Mouse (Mus musculus): ENCODE results near the gene Ttc28. TPM values are rescaled to one million over a fixed set of nuclear protein-coding genes. Genes with fewer than 3 reads are reported as not detected.
"Not testable (repeated sequence)": the region's sequence is repeated elsewhere in the genome, so short reads cannot be mapped to it uniquely, and the experiment has no call there.

The Ttc28 gene
- total RNA-seq (2014; rRNA removed) (45.2 and 53.1 TPM in 2 replicates), polyA plus RNA-seq (2015; fragmentation: Nextera tagmentation; extraction: Ambion mirVana) (8.9 and 10.6 TPM in 2 replicates)

DNA sequence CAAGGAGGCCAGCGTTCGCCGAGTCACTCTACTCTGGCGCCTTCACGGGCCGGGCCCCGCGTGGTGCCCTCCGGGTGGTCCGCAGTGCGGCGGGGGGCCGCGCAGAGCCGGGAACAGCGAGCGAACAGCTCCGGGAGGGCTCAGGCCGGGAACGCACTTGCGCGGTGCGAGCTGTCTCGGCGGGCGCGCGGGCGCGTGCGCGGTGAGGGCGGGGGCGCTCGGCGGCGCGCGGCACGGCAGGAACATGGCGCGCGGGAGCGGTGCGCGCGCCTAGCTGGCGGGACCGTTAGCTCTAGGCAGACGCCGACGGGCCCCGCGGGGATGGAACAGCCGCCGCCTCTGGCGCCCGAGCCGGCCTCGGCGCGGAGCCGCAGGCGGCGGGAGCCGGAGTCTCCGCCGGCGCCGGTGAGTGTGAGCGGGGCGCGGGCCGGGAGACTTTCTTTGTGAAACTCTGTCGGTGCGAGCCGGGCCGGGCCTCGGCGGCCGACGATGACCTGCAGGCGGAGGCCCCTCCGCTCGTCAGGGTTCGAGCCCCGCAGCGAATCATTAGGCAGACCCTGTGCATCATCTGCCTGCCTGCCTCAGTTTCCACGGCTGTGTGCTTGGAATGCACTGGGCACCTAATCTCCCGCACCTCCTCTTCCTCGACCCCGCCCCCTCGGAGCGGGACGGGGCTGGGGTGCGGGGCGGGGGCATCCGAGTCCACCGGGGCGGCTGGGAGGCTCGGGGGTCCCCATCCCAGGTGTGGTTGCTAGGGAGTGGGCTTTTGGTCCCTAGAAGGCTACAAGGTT is at the start of gene Ttc28:
Gene Ttc28 (plus strand): TSS at position 220 of the 791 bp plus-strand sequence.
- Histone ChIP-seq H3K9ac (replicated peaks; ENCODE audit: low read length, poor library complexity, severe bottlenecking) (peak within 1 kb of the TSS; percentile 86), H3K4me3 (ENCODE audit: low read depth, low read length) (peak within 1 kb of the TSS; percentile 87), H3K4me1 (ENCODE audit: insufficient read depth, low read length) (no peaks in the 10 kb centered on the region; the same call in 1 of the 2 replicates), H3K36me3 (ENCODE audit: insufficient read depth, low read length) (no peaks in the 10 kb centered on the region), H3K27me3 (ENCODE audit: insufficient read depth, low read length) (no peaks in the 10 kb centered on the region), H3K4me2 (ENCODE audit: low read depth, low read length, poor library complexity, severe bottlenecking) (peak within 1 kb of the TSS; percentile 94), H3K9me3 (ENCODE audit: low read length) (no peaks in the 10 kb centered on the region), H3K27ac (ENCODE audit: low read depth, low read length) (peak within 1 kb of the TSS; percentile 80)
- under 1% methylated on average over 56 of the region's 101 CpGs for WGBS
- TF ChIP-seq CTCF (IDR thresholded peaks at IDR 0.05) = no peak
- peak; percentile 93 for DNase-seq (ENCODE audit: low spot score)
- ATAC-seq (ENCODE audit: low FRiP score) = peak; percentile 88

DNA sequence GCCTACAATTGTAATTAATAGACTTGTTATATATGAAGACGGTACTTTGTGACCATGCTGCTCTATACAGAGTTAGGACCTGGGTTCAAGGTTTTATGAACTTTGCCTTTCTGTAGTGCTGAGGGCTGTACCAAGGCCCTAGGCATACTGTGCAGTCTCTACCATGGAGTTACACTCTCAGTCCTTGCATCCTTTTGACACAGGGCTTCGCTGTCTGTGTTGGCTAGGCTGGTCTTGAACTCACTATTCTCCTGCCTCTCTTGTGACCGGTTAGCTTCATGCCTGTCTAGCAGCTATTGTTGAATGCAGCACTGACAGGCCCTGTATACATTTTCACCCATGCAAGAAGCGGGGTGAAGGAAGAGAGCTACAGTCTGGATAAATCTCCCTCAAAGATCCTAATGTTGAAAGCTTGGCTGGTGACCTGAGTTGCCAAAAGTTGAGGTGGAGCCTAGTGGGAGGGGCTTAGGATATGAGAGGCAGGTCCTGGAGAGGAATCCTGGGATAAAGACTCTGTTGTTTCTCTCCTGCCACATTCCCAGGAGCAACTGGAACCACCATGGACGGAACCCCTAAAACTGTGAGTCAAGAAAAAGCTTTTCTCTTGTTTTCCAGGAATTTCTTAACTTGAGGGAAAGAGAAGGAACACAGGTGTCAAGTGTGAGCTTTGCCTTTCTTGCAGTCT is 48.4 kb upstream of the Ttc28 start:
- no peak overlapping the region for H3K4me2 ChIP-seq (ENCODE audit: low read depth, low read length, poor library complexity, severe bottlenecking)
- H3K4me1 ChIP-seq (ENCODE audit: insufficient read depth, low read length) = no peaks in the 10 kb centered on the region
- no peak overlapping the region for H3K27ac ChIP-seq (ENCODE audit: low read depth, low read length)
- no peaks in the 10 kb centered on the region for H3K9me3 ChIP-seq (ENCODE audit: low read length)
- no peaks in the 10 kb centered on the region for H3K36me3 ChIP-seq (ENCODE audit: insufficient read depth, low read length)
- no peak overlapping the region for H3K4me3 ChIP-seq (ENCODE audit: low read depth, low read length)
- DNase-seq (ENCODE audit: low spot score) (no peak), ATAC-seq (ENCODE audit: low FRiP score) (no peak)
- TF ChIP-seq CTCF (IDR thresholded peaks at IDR 0.05) = no peak
- 87% methylated on average over 5 of the region's 5 CpGs for WGBS
- H3K27me3 ChIP-seq (ENCODE audit: insufficient read depth, low read length) = no peaks in the 10 kb centered on the region
- no peak overlapping the region for H3K9ac ChIP-seq (replicated peaks; ENCODE audit: low read length, poor library complexity, severe bottlenecking)

DNA sequence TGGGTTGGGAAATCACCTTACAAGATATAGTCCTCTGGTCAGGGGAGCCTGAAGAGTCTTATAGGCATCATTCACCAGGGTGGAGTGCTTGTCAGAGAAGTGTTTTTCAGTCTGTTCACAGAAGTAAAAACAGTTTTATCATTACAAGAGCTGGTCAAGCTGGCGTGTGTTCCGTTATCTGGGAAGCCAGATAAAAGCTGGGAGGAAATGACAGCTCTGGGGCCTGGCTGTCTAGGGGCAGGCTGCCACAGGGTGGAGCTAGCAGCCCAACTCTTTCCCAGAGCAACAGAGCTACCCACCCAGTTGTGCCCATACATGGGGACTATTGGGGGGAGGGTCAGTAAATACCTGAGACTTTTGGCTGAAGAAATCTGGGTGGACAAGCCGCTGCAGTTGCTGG is 43.6 kb upstream of the Ttc28 start:
- ATAC-seq (ENCODE audit: low FRiP score) = no peak
- Histone ChIP-seq H3K4me3 (ENCODE audit: low read depth, low read length) (no peak overlapping the region), H3K9me3 (ENCODE audit: low read length) (no peaks in the 10 kb centered on the region), H3K4me1 (ENCODE audit: insufficient read depth, low read length) (0 out of 2 replicates have a peak, but pooled peaks cover 3% of the 10 kb centered on the region), H3K4me2 (ENCODE audit: low read depth, low read length, poor library complexity, severe bottlenecking) (no peak overlapping the region), H3K9ac (replicated peaks; ENCODE audit: low read length, poor library complexity, severe bottlenecking) (no peak overlapping the region), H3K27me3 (ENCODE audit: insufficient read depth, low read length) (no peaks in the 10 kb centered on the region), H3K27ac (ENCODE audit: low read depth, low read length) (no peak overlapping the region), H3K36me3 (ENCODE audit: insufficient read depth, low read length) (no peaks in the 10 kb centered on the region)
- DNase-seq (ENCODE audit: low spot score) = peak; percentile 35
- 31% methylated on average over 3 of the region's 3 CpGs for WGBS
- TF ChIP-seq CTCF (IDR thresholded peaks at IDR 0.05) = peak; percentile 78

DNA sequence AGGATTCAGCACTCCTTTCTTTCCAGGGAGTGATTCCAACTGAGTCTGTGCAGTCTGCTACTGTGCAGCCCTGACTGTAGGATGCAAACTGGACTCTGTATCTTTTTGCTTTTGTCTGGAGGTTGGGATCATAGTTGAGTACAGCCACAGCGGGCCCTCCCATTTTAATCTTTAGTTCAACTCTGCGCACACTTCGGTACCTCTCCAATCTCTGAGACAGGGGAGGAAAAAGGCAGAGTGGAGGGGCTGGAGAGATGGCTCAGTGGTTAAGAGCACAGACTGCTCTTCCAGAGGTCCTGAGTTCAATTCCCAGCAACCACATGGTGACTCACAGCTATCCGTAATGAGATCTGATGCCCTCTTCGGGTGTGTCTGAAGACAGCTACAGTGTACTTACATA is 41.6 kb upstream of the Ttc28 start:
- ATAC-seq (ENCODE audit: low FRiP score); H3K4me3 ChIP-seq (ENCODE audit: low read depth, low read length); H3K4me2 ChIP-seq (ENCODE audit: low read depth, low read length, poor library complexity, severe bottlenecking); H3K27me3 ChIP-seq (ENCODE audit: insufficient read depth, low read length); H3K4me1 ChIP-seq (ENCODE audit: insufficient read depth, low read length); H3K36me3 ChIP-seq (ENCODE audit: insufficient read depth, low read length); H3K9ac ChIP-seq (replicated peaks; ENCODE audit: low read length, poor library complexity, severe bottlenecking); DNase-seq (ENCODE audit: low spot score); H3K27ac ChIP-seq (ENCODE audit: low read depth, low read length); H3K9me3 ChIP-seq (ENCODE audit: low read length): not testable (repeated sequence)
- 88% methylated on average over 5 of the region's 5 CpGs for WGBS

DNA sequence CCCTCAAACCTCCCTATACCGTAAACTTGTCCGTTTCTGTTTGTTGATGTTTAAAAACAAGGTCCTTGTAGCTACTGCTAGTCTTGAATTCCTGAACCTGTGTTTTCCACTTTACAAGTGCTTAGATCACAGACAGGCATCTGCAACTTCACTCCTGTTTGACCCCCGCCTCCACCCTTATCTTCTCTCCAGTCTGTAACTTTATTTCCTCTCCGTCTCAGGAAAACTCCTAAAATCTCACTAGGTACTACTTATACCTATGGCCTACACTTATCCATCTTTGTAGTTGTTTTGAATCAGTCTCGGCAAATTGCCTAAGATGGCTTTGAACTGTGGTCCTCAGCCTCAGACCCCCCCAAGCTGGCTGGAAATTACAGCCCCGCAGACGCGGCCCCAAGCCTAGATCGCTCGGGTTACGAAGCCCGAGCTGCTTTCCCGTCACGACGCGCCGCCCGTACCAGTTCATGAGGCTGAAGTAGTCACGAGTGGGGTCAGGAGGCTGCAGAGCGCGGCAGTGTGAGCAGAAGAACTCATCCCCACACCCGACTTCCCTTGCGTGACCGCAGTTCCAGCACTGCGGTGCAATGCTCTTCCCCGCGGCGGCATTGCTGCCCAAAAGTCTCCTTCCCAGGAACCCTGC is 40.4 kb upstream of the Ttc28 start:
- peak overlapping the region; percentile 60 for H3K9ac ChIP-seq (replicated peaks; ENCODE audit: low read length, poor library complexity, severe bottlenecking)
- peak; percentile 86 for ATAC-seq (ENCODE audit: low FRiP score)
- peak overlapping the region; percentile 66 for H3K4me3 ChIP-seq (ENCODE audit: low read depth, low read length)
- H3K4me2 ChIP-seq (ENCODE audit: low read depth, low read length, poor library complexity, severe bottlenecking) = peak overlapping the region; percentile 74
- no peaks in the 10 kb centered on the region for H3K9me3 ChIP-seq (ENCODE audit: low read length)
- DNase-seq (ENCODE audit: low spot score) = no peak
- 0 out of 2 replicates have a peak, but pooled peaks cover 3% of the 10 kb centered on the region for H3K4me1 ChIP-seq (ENCODE audit: insufficient read depth, low read length)
- peak overlapping the region; percentile 52 for H3K27ac ChIP-seq (ENCODE audit: low read depth, low read length)
- no peak for TF ChIP-seq CTCF (IDR thresholded peaks at IDR 0.05)
- no peaks in the 10 kb centered on the region for H3K36me3 ChIP-seq (ENCODE audit: insufficient read depth, low read length)
- WGBS = 8% methylated on average over 28 of the region's 28 CpGs
- H3K27me3 ChIP-seq (ENCODE audit: insufficient read depth, low read length) = no peaks in the 10 kb centered on the region

Measured in midbrain, postnatal 0 days (tissue).